Mouse (Mus musculus) effector memory CD4-positive, alpha-beta T cell, adult 5 months (primary cell): ENCODE results near the gene Sntb2. TPM values are rescaled to one million over a fixed set of nuclear protein-coding genes. Genes with fewer than 3 reads are reported as not detected.

Source experiments
- polyA plus RNA-seq: library from polyadenylated mRNA; unstranded; fragments of 100-300 nt; shearing (Covaris generic); gene quantifications from one replicate; pipeline ENCODE4 v1.2.1, GENCODE M21; 2017

The Sntb2 gene
- 26.7 TPM for polyA plus RNA-seq

GRCm38 (mm10) chr8:106935324-106935869, at the start of gene Sntb2:
Gene Sntb2 (plus strand): TSS chr8:106935750.

GRCm38 (mm10) chr8:106893481-106894156, 41.9 kb upstream of the Sntb2 start, which contains the start of gene Utp4:
Gene Utp4 (plus strand): TSS chr8:106893636.

GRCm38 (mm10) chr8:107030650-107031576, 95.4 kb downstream of the Sntb2 start, which contains the start of gene Vps4a:
Gene Vps4a (plus strand): TSS chr8:107031222.

GRCm38 (mm10) chr8:107048061-107048941, 112.8 kb downstream of the Sntb2 start, which contains the start of gene Pdf:
Gene Pdf (minus strand): TSS chr8:107048614.

GRCm38 (mm10) chr8:107056076-107056972, 120.8 kb downstream of the Sntb2 start, which contains the start of the genes Cog8 and Nip7:
Gene Cog8 (minus strand): TSS chr8:107056689.
Gene Nip7 (plus strand): TSS chr8:107056877.

GRCm38 (mm10) chr8:107065511-107066496, 130.3 kb downstream of the Sntb2 start, which contains the start of gene Tmed6:
Gene Tmed6 (minus strand): TSS chr8:107065644.

Other genes starting within 250 kb of the Sntb2 start
- not detected for gene Has3, start 65.5 kb upstream of the Sntb2 start, polyA plus RNA-seq
- gene Utp4, start 42.1 kb upstream of the Sntb2 start, polyA plus RNA-seq: 69.2 TPM
- 41.7 TPM for gene Vps4a, start 95.5 kb downstream of the Sntb2 start, polyA plus RNA-seq
- 6.5 TPM for gene Pdf, start 112.9 kb downstream of the Sntb2 start, polyA plus RNA-seq
- 43.1 TPM for gene Cog8, start 120.9 kb downstream of the Sntb2 start, polyA plus RNA-seq
- 46.5 TPM for gene Nip7, start 121.1 kb downstream of the Sntb2 start, polyA plus RNA-seq
- not detected for gene Tmed6, start 129.9 kb downstream of the Sntb2 start, polyA plus RNA-seq
- 26.1 TPM for gene Terf2, start 160.8 kb downstream of the Sntb2 start, polyA plus RNA-seq
- 41.5 TPM for gene Cyb5b, start 214.9 kb downstream of the Sntb2 start, polyA plus RNA-seq